Mouse (Mus musculus): ENCODE data around the gene Dennd5b.
"Not testable (repeated sequence)": the region's sequence is repeated elsewhere in the genome, so short reads cannot be mapped to it uniquely, and the experiment has no call there.

DNA sequence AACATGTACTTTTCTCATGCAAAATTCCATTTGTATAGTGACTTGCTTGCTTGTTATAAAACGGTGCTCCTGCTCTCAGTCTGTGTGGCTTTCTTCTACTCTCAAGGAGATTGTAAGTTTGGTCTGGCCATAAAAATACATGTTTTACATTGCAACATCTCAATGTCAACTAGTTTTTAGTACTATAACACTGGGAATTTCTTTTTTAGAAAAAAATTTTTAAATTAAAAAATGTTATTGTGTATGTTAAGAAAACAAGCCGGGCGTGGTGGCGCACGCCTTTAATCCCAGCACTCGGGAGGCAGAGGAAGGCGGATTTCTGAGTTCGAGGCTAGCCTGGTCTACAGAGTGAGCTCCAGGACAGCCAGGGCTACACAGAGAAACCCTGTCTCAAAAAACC is 28.4 kb upstream of the Dennd5b start, which contains the start of gene Gm10203:
- not testable (repeated sequence) for TF ChIP-seq GATA1 (IDR thresholded peaks at IDR 0.05; ENCODE audit: low read depth, low read length); CTCF (IDR thresholded peaks at IDR 0.05 in 2 of 3, conservative IDR thresholded peaks at IDR 0.05 in 1 of 3; ENCODE audit: control insufficient read depth in 1 of 3, insufficient read depth in 1 of 3, low read depth in 2 of 3, low read length in 3 of 3, poor library complexity in 1 of 3, severe bottlenecking in 1 of 3); KAT2A (conservative IDR thresholded peaks at IDR 0.05; ENCODE audit: low read depth, low read length); TCF12 (IDR thresholded peaks at IDR 0.05; ENCODE audit: low read depth, low read length); SMC3 (IDR thresholded peaks at IDR 0.05; ENCODE audit: low read depth, low read length); MAX (IDR thresholded peaks at IDR 0.05; ENCODE audit: low read length); POLR2A (IDR thresholded peaks at IDR 0.05; ENCODE audit: control insufficient read depth in 1 of 2, insufficient read depth in 1 of 2, low read depth in 1 of 2, low read length in 2 of 2, poor library complexity in 1 of 2); ZC3H11A (IDR thresholded peaks at IDR 0.05; ENCODE audit: low read depth, low read length); MYC (IDR thresholded peaks at IDR 0.05; ENCODE audit: low read depth, low read length)

All from MEL (cell line).